Mouse (Mus musculus): ENCODE data around the gene Psmd5. TPM values are rescaled to one million over a fixed set of nuclear protein-coding genes. Genes with fewer than 3 reads are reported as not detected.
"Not testable (repeated sequence)": the region's sequence is repeated elsewhere in the genome, so short reads cannot be mapped to it uniquely, and the experiment has no call there.

Gene Psmd5
- polyA plus RNA-seq, 1 experiment from 2014 or later, result 114 TPM

- DNase-seq (ENCODE audit: low spot score) (no peak), ATAC-seq (ENCODE audit: low FRiP score) (no peak)
- H3K9ac ChIP-seq, result peak within 1 kb of the TSS; percentile 5; the same call in 1 of the 2 replicates
- H3K36me3 ChIP-seq (replicated peaks; ENCODE audit: control insufficient read depth, insufficient read depth), result no peaks in the 10 kb centered on the region
- H3K4me3 ChIP-seq (replicated peaks; ENCODE audit: low read length), result no peak within 1 kb of the TSS
- H3K9me3 ChIP-seq (ENCODE audit: control insufficient read depth, low read length), result no peaks in the 10 kb centered on the region
- peaks cover 27% of the 10 kb centered on the region for H3K27me3 ChIP-seq (ENCODE audit: control insufficient read depth, insufficient read depth, low read length)
- H3K4me1 ChIP-seq (replicated peaks; ENCODE audit: control insufficient read depth, insufficient read depth, low read length), result peaks cover 13% of the 10 kb centered on the region
- peak within 1 kb of the TSS; percentile 15; the same call in 1 of the 2 replicates for H3K4me2 ChIP-seq (replicated peaks)
- WGBS, result 7% methylated on average over 14 of the region's 14 CpGs
- no peak within 1 kb of the TSS for H3K27ac ChIP-seq
Observed at GRCm38 (mm10) chr2:34874271-34874670, 497 bp downstream of the Psmd5 start, which contains the start of gene Cutal. Gene Cutal, plus strand, starts transcription at chr2:34874396.

DNA sequence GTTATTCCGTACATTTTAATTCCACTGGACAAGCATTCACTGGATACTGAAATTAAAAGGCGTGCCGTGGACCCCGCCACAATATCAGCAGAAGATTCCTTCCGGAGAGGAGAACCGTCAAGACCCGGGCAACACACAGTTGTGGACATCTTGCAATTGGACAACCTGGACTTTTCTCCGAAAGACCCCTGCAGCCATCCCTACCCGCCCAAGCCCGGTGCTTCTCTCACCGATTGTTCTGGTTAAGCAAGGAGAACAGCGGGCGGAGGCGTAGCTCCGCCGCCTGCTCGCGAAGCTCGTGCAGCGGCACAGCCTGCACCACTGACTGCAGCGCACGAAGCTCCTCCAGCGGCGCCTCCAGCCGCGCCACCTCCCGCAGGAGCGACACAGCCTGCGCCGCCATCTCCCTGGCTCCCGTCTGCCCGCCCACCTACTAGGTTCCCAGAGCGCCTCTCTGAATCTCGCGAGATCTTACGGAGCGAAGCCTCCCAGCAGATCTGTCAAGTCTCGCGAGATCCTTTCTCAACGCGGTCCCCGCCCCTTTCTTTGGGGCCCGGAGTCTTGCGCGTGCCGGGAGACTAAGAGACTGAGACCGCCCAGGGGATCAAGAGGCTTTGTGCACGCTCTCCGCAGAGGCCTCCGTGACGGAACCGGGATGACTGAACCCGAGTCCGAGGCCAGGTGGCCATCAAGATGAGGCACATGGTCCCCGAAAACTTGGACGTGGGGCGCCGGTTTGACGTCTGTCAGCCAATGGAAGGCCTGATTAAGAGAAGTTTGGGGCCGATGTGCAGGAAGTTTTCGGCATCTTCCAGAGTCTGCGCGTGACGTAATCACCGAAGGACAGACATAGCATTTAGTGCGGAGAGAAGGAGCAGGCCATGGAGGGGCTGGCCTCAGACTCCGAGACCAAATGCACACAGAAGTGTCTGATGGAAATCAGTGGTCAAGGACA, 4.0 kb downstream of the Psmd5 start:
- ATAC-seq (ENCODE audit: low FRiP score), result peak; percentile 99
- WGBS, result under 1% methylated on average over 67 of the region's 67 CpGs

DNA sequence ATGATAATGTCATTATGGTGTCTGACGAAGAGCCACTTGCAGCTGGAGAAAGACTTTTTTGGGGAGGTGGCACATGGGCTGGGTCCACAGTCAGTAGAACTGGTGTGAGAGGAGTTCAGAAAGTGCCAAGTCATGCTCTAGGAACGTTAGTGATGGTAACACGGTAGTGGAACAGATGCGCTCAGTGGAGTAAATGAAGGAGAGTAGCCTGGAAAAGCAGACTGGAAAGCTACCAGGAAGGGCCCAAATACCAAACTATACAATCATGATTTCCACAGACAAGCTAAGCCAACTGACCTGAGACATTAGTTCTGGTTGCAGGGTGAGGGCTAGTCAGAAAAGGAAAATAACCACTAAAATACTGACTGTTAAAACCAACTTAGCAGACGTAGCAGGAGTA, 5.1 kb downstream of the Psmd5 start:
- peak overlapping the region; percentile 85 for H3K9ac ChIP-seq
- 44% methylated on average over 5 of the region's 5 CpGs for WGBS
- peak overlapping the region; percentile 73 for H3K4me3 ChIP-seq (replicated peaks; ENCODE audit: low read length)
- ATAC-seq (ENCODE audit: low FRiP score) (no peak), DNase-seq (ENCODE audit: low spot score) (no peak)
- no peak overlapping the region for H3K27ac ChIP-seq
- H3K36me3 ChIP-seq (replicated peaks; ENCODE audit: control insufficient read depth, insufficient read depth), result peaks cover 18% of the 10 kb centered on the region
- peaks cover 33% of the 10 kb centered on the region for H3K4me1 ChIP-seq (replicated peaks; ENCODE audit: control insufficient read depth, insufficient read depth, low read length)
- peak overlapping the region; percentile 75 for H3K4me2 ChIP-seq (replicated peaks)
- H3K9me3 ChIP-seq (ENCODE audit: control insufficient read depth, low read length), result no peaks in the 10 kb centered on the region
- peaks cover 16% of the 10 kb centered on the region for H3K27me3 ChIP-seq (ENCODE audit: control insufficient read depth, insufficient read depth, low read length)

More for the DNA sequence above, 4.0 kb downstream of the Psmd5 start:
- H3K4me3 ChIP-seq (replicated peaks; ENCODE audit: low read length), result peak overlapping the region; percentile 73
- peak overlapping the region; percentile 75 for H3K4me2 ChIP-seq (replicated peaks)
- H3K9me3 ChIP-seq (ENCODE audit: control insufficient read depth, low read length), result no peaks in the 10 kb centered on the region
- peaks cover 7% of the 10 kb centered on the region for H3K36me3 ChIP-seq (replicated peaks; ENCODE audit: control insufficient read depth, insufficient read depth)
- H3K27me3 ChIP-seq (ENCODE audit: control insufficient read depth, insufficient read depth, low read length), result peaks cover 22% of the 10 kb centered on the region
- peaks cover 33% of the 10 kb centered on the region for H3K4me1 ChIP-seq (replicated peaks; ENCODE audit: control insufficient read depth, insufficient read depth, low read length)
- DNase-seq (ENCODE audit: low spot score), result peak; percentile 99
- H3K9ac ChIP-seq, result peak overlapping the region; percentile 85
- H3K27ac ChIP-seq, result peak overlapping the region; percentile 82

DNA sequence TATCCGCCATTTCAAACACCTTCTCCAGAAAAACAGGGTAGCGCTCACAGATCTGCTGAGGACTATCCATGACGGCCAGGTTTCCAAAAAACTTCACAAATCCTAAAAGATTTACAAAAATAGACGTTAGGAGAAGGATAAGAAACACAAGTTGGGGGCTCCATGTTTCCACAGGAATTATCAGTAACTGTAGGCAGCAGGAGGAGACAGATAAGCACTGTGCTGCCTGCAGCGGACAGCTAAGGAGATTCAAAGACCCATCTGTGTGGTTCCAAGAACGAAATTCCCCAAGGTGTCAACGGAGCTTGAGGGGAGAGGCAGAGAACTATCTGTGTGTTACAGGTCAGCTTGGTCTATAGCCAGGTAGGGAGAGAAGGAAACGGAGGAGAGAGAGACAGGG, 17.0 kb downstream of the Psmd5 start:
- ATAC-seq (ENCODE audit: low FRiP score), result no peak
- Histone ChIP-seq H3K27me3 (ENCODE audit: control insufficient read depth, insufficient read depth, low read length) (no peaks in the 10 kb centered on the region), H3K36me3 (replicated peaks; ENCODE audit: control insufficient read depth, insufficient read depth) (peaks cover 91% of the 10 kb centered on the region), H3K4me1 (replicated peaks; ENCODE audit: control insufficient read depth, insufficient read depth, low read length) (no peaks in the 10 kb centered on the region), H3K4me3 (replicated peaks; ENCODE audit: low read length) (no peak overlapping the region), H3K9ac (no peak overlapping the region), H3K9me3 (ENCODE audit: control insufficient read depth, low read length) (no peaks in the 10 kb centered on the region), H3K27ac (no peak overlapping the region), H3K4me2 (replicated peaks) (no peak overlapping the region)
- WGBS, result 95% methylated on average over 8 of the region's 8 CpGs
- DNase-seq (ENCODE audit: low spot score), result no peak

DNA sequence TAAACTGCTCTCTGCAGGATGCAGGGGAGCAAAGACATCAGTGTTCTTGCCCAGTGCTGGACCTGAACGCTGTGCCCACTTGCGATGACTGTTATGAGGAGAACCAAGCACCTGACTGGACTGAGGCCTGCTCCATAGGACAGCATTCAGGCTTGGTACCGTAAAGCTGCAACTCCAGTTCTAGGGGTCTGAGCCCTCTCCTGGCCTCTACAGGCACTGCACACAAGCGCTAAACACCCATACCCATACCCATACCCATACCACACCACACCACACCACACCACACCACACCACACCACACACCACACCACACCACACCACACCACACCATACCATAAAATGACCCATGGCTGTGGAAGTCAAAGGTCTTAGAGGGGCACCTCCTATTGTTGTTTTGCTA, 19.5 kb downstream of the Psmd5 start:
- H3K27ac ChIP-seq, result no peak overlapping the region
- no peak overlapping the region for H3K4me3 ChIP-seq (replicated peaks; ENCODE audit: low read length)
- ATAC-seq (ENCODE audit: low FRiP score) (no peak), DNase-seq (ENCODE audit: low spot score) (no peak)
- WGBS, result 92% methylated on average over 4 of the region's 4 CpGs
- no peaks in the 10 kb centered on the region for H3K4me1 ChIP-seq (replicated peaks; ENCODE audit: control insufficient read depth, insufficient read depth, low read length)
- H3K9ac ChIP-seq, result no peak overlapping the region
- no peaks in the 10 kb centered on the region for H3K9me3 ChIP-seq (ENCODE audit: control insufficient read depth, low read length)
- peaks cover 99% of the 10 kb centered on the region for H3K36me3 ChIP-seq (replicated peaks; ENCODE audit: control insufficient read depth, insufficient read depth)
- no peak overlapping the region for H3K4me2 ChIP-seq (replicated peaks)
- H3K27me3 ChIP-seq (ENCODE audit: control insufficient read depth, insufficient read depth, low read length), result no peaks in the 10 kb centered on the region

GRCm38 (mm10) chr2:34847702-34848101, 27.1 kb downstream of the Psmd5 start:
- no peaks in the 10 kb centered on the region for H3K9me3 ChIP-seq (ENCODE audit: control insufficient read depth, low read length)
- no peak overlapping the region for H3K27ac ChIP-seq
- H3K4me2 ChIP-seq (replicated peaks), result no peak overlapping the region
- WGBS, result 90% methylated on average over 1 of the region's 1 CpGs
- peaks cover 34% of the 10 kb centered on the region for H3K36me3 ChIP-seq (replicated peaks; ENCODE audit: control insufficient read depth, insufficient read depth)
- H3K4me3 ChIP-seq (replicated peaks; ENCODE audit: low read length), result no peak overlapping the region
- no peaks in the 10 kb centered on the region for H3K4me1 ChIP-seq (replicated peaks; ENCODE audit: control insufficient read depth, insufficient read depth, low read length)
- H3K9ac ChIP-seq, result no peak overlapping the region
- H3K27me3 ChIP-seq (ENCODE audit: control insufficient read depth, insufficient read depth, low read length), result no peaks in the 10 kb centered on the region
- ATAC-seq (ENCODE audit: low FRiP score) (no peak), DNase-seq (ENCODE audit: low spot score) (no peak)

DNA sequence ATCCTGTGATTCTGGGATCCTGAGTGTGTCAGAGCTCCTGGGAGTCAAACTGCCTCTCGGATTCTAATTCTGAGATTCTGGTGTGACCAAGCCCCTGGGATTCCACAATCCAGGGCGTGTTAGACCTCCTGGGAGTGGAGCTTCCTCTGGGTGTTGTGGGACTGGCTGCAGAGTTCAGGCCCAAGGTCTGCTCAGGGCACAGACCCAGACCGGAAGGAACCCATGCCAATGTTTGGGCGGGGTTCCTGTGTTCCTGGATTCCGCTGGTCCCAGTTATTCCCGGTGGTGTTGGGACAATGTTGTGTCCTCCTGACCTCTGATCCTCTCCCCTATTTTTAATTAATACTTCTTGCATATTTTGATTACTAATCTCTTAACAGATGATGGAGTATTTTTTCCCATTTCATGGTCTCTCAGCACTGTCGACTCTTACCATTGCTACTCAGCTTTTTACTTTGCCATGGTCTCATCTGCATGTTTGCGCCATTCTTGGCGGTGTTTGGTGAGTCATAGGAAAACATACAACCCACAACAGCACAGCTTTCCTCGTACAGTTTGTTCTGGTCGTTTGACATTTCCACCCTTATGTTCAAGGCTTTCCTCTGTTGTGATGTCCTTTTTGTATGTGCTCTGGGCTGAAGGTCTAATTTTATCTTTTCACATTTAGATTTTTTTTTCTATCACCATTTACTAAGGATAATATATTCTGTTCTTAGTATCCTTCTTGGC, 31.4 kb downstream of the Psmd5 start:
- Histone ChIP-seq H3K36me3 (replicated peaks; ENCODE audit: control insufficient read depth, insufficient read depth) (no peaks in the 10 kb centered on the region), H3K4me2 (replicated peaks) (no peak overlapping the region), H3K9ac (no peak overlapping the region), H3K4me1 (replicated peaks; ENCODE audit: control insufficient read depth, insufficient read depth, low read length) (no peaks in the 10 kb centered on the region), H3K27ac (no peak overlapping the region), H3K9me3 (ENCODE audit: control insufficient read depth, low read length) (no peaks in the 10 kb centered on the region), H3K27me3 (ENCODE audit: control insufficient read depth, insufficient read depth, low read length) (no peaks in the 10 kb centered on the region), H3K4me3 (replicated peaks; ENCODE audit: low read length) (no peak overlapping the region)
- 84% methylated on average over 11 of the region's 11 CpGs for WGBS
- no peak for ATAC-seq (ENCODE audit: low FRiP score)
- DNase-seq (ENCODE audit: low spot score), result no peak

GRCm38 (mm10) chr2:34841706-34842105, 33.1 kb downstream of the Psmd5 start:
- WGBS, result 90% methylated on average over 8 of the region's 8 CpGs
- ATAC-seq (ENCODE audit: low FRiP score), result no peak
- DNase-seq (ENCODE audit: low spot score), result no peak
- H3K4me3 ChIP-seq (replicated peaks; ENCODE audit: low read length), result no peak overlapping the region
- H3K4me1 ChIP-seq (replicated peaks; ENCODE audit: control insufficient read depth, insufficient read depth, low read length), result no peaks in the 10 kb centered on the region
- no peak overlapping the region for H3K27ac ChIP-seq
- H3K9me3 ChIP-seq (ENCODE audit: control insufficient read depth, low read length), result no peaks in the 10 kb centered on the region
- H3K36me3 ChIP-seq (replicated peaks; ENCODE audit: control insufficient read depth, insufficient read depth), result no peaks in the 10 kb centered on the region
- H3K27me3 ChIP-seq (ENCODE audit: control insufficient read depth, insufficient read depth, low read length), result no peaks in the 10 kb centered on the region
- H3K4me2 ChIP-seq (replicated peaks), result no peak overlapping the region
- H3K9ac ChIP-seq, result no peak overlapping the region

DNA sequence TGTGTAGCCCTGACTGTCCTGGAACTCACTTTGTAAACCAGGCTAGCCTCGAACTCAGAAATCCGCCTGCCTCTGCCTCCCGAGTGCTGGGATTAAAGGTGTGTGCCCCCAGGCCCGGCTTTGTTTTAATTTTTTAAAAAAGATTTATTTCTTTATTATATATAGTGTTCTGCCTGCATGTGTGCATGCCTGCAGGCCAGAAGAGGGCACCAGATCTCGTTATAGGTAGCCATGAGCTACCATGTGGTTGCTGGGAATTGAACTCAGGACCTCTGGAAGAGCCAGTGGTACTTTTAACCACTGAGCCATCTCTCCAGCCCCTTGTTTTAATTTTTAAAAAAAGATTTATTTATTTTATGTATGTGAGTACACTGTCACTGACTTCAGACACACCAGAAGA, 34.6 kb downstream of the Psmd5 start:
- H3K4me2 ChIP-seq (replicated peaks); H3K36me3 ChIP-seq (replicated peaks; ENCODE audit: control insufficient read depth, insufficient read depth); DNase-seq (ENCODE audit: low spot score); H3K27me3 ChIP-seq (ENCODE audit: control insufficient read depth, insufficient read depth, low read length); ATAC-seq (ENCODE audit: low FRiP score); H3K4me1 ChIP-seq (replicated peaks; ENCODE audit: control insufficient read depth, insufficient read depth, low read length); H3K27ac ChIP-seq; H3K9me3 ChIP-seq (ENCODE audit: control insufficient read depth, low read length); H3K9ac ChIP-seq; H3K4me3 ChIP-seq (replicated peaks; ENCODE audit: low read length): not testable (repeated sequence)
- WGBS, result 86% methylated on average over 5 of the region's 5 CpGs
